Mouse (Mus musculus) lung, postnatal 10 days (tissue): ENCODE measurements around the gene Uvssa.

Experiments
- DNase-seq: peaks from one replicate; pipeline ENCODE4 v3.0.0; 2021

Gene Uvssa

GRCm38 (mm10) chr5:33377176-33377575 is 1.2 kb upstream of the Uvssa start:
- DNase-seq = no peak

- DNase-seq = peak; percentile 56
Measured at GRCm38 (mm10) chr5:33377801-33378301, 498 bp upstream of the Uvssa start.

GRCm38 (mm10) chr5:33387550-33387949 is 9.2 kb downstream of the Uvssa start:
- DNase-seq = no peak

GRCm38 (mm10) chr5:33393803-33394202 is 15.5 kb downstream of the Uvssa start:
- DNase-seq = peak; percentile 77

GRCm38 (mm10) chr5:33395693-33396092 is 17.3 kb downstream of the Uvssa start:
- DNase-seq = no peak

- no peak for DNase-seq
Measured at GRCm38 (mm10) chr5:33396828-33397227, 18.5 kb downstream of the Uvssa start.

- DNase-seq = no peak
Measured at GRCm38 (mm10) chr5:33400819-33401218, 22.5 kb downstream of the Uvssa start.

GRCm38 (mm10) chr5:33420313-33420712 is 42.0 kb downstream of the Uvssa start:
- no peak for DNase-seq

- DNase-seq = no peak
Measured at GRCm38 (mm10) chr5:33427461-33427860, 49.1 kb downstream of the Uvssa start.

GRCm38 (mm10) chr5:33430106-33430505 is 51.8 kb downstream of the Uvssa start:
- no peak for DNase-seq

- DNase-seq = no peak
Measured at GRCm38 (mm10) chr5:33430511-33431172, 52.3 kb downstream of the Uvssa start.

GRCm38 (mm10) chr5:33431173-33432005 is 53.0 kb downstream of the Uvssa start:
- no peak for DNase-seq

- no peak for DNase-seq
Measured at GRCm38 (mm10) chr5:33432057-33432935, 53.9 kb downstream of the Uvssa start.

- no peak for DNase-seq
Measured at GRCm38 (mm10) chr5:33433201-33434138, 55.1 kb downstream of the Uvssa start, which contains the start of gene Nkx1-1. Nkx1-1 (minus strand) TSS chr5:33433976.

- DNase-seq = no peak
Measured at GRCm38 (mm10) chr5:33434141-33434780, 55.9 kb downstream of the Uvssa start.

- DNase-seq = no peak
Measured at GRCm38 (mm10) chr5:33435151-33435550, 56.8 kb downstream of the Uvssa start.

- no peak for DNase-seq
Measured at GRCm38 (mm10) chr5:33435941-33436340, 57.6 kb downstream of the Uvssa start.

GRCm38 (mm10) chr5:33438214-33438613 is 59.9 kb downstream of the Uvssa start:
- DNase-seq = peak; percentile 95

GRCm38 (mm10) chr5:33442927-33443710 is 64.8 kb downstream of the Uvssa start:
- peak; percentile 45 for DNase-seq

GRCm38 (mm10) chr5:33443794-33444193 is 65.4 kb downstream of the Uvssa start:
- DNase-seq = no peak
